Mouse (Mus musculus) midbrain, embryonic 16.5 days (tissue): Measurements from ENCODE around the gene Zswim3. TPM values are rescaled to one million over a fixed set of nuclear protein-coding genes. Genes with fewer than 3 reads are reported as not detected.
"Not testable (repeated sequence)": the region's sequence is repeated elsewhere in the genome, so short reads cannot be mapped to it uniquely, and the experiment has no call there.

Experiments used
- ATAC-seq: fragments of 200-750 bp; cut with Nextera tagmentation; 2 replicates; pipeline ENCODE4 v1.8.0; 2017; ENCODE audit warnings: moderate TSS enrichment
- H3K27ac ChIP-seq: fragments of 300-500 bp; sonication (generic); 2 replicates; pipeline ENCODE4 v1.5.1; 2014; ENCODE audit warnings: mild to moderate bottlenecking, low read length, mixed read lengths
- H3K27me3 ChIP-seq: fragments of 300-500 bp; sonication (generic); 2 replicates; pipeline ENCODE4 v1.6.1; 2014; ENCODE audit warnings: low read depth, low read length, mixed read lengths; ENCODE audit not compliant: control insufficient read depth, insufficient read depth
- H3K36me3 ChIP-seq: fragments of 300-500 bp; sonication (generic); 2 replicates; pipeline ENCODE4 v1.6.1; 2014; ENCODE audit warnings: mild to moderate bottlenecking, low read length, moderate library complexity, mixed read lengths; ENCODE audit not compliant: control insufficient read depth, insufficient read depth
- H3K4me1 ChIP-seq: fragments of 300-500 bp; sonication (generic); 2 replicates; pipeline ENCODE4 v1.6.1; 2014; ENCODE audit warnings: mild to moderate bottlenecking, low read length, mixed read lengths; ENCODE audit not compliant: control insufficient read depth, insufficient read depth
- H3K4me2 ChIP-seq: fragments of 300-500 bp; sonication (generic); 2 replicates; pipeline ENCODE4 v1.6.1; 2014; ENCODE audit warnings: mild to moderate bottlenecking, low read length, mixed read lengths
- H3K4me3 ChIP-seq: fragments of 300-500 bp; sonication (generic); 2 replicates; pipeline ENCODE4 v1.5.1; 2014; ENCODE audit warnings: low read depth, mild to moderate bottlenecking, low read length, moderate library complexity, mixed read lengths
- H3K9ac ChIP-seq: fragments of 300-500 bp; sonication (generic); 2 replicates; pipeline ENCODE4 v1.6.1; 2014; ENCODE audit warnings: low read depth, low read length, mixed read lengths
- H3K9me3 ChIP-seq: fragments of 300-500 bp; sonication (generic); replicated peaks from 2 replicates; pipeline ENCODE4 v1.6.1; 2014; ENCODE audit warnings: mild to moderate bottlenecking, low read length, mixed read lengths; ENCODE audit not compliant: control insufficient read depth, poor library complexity, severe bottlenecking
- WGBS: fragments of 180-500 bp; shearing (Covaris S2); extraction: QIAGEN DNeasy Blood & Tissue Kit; methylation state at CpG from one replicate; pipeline ENCODE4 v1.1.7; 2014; 5-methylcytosine and 5-hydroxymethylcytosine counted together
- polyA plus RNA-seq: library from polyadenylated mRNA; unstranded; fragments of >200 nt; fragmentation: Nextera tagmentation; extraction: Ambion mirVana; gene quantifications from 2 replicates; pipeline ENCODE4 v1.2.1, GENCODE M21; 2015

Zswim3 gene
- polyA plus RNA-seq, 1 experiment from 2014 or later: 17.4 TPM

GRCm38 (mm10) chr2:164859640-164860432 lies 54.9 kb downstream of the Zswim3 start:
- Histone ChIP-seq H3K9me3 (no peaks in the 10 kb centered on the region), H3K4me2 (no peak overlapping the region), H3K27me3 (peaks cover 9% of the 10 kb centered on the region), H3K36me3 (no peaks in the 10 kb centered on the region), H3K27ac (no peak overlapping the region), H3K9ac (no peak overlapping the region), H3K4me1 (peaks cover 17% of the 10 kb centered on the region), H3K4me3 (no peak overlapping the region)
- 65% methylated on average over 9 of the region's 9 CpGs for WGBS
- no peak for ATAC-seq

- H3K4me3 ChIP-seq: no peak overlapping the region
- H3K4me2 ChIP-seq: no peak overlapping the region
- H3K27me3 ChIP-seq: peaks cover 9% of the 10 kb centered on the region
- H3K4me1 ChIP-seq: peaks cover 17% of the 10 kb centered on the region
- no peak overlapping the region for H3K27ac ChIP-seq
- no peaks in the 10 kb centered on the region for H3K36me3 ChIP-seq
- H3K9ac ChIP-seq: no peak overlapping the region
- no peak for ATAC-seq
- WGBS: 71% methylated on average over 4 of the region's 4 CpGs
- H3K9me3 ChIP-seq: no peaks in the 10 kb centered on the region
Observed at GRCm38 (mm10) chr2:164861094-164861493, 56.2 kb downstream of the Zswim3 start.

- H3K36me3 ChIP-seq: no peaks in the 10 kb centered on the region
- no peak for ATAC-seq
- H3K9ac ChIP-seq: no peak overlapping the region
- WGBS: 53% methylated on average over 9 of the region's 9 CpGs
- H3K4me2 ChIP-seq: no peak overlapping the region
- H3K4me3 ChIP-seq: no peak overlapping the region
- peaks cover 8% of the 10 kb centered on the region for H3K27me3 ChIP-seq
- 0 out of 2 replicates have a peak overlapping the region, but pooled peaks have one; percentile 12 for H3K27ac ChIP-seq
- peaks cover 7% of the 10 kb centered on the region for H3K4me1 ChIP-seq
- no peaks in the 10 kb centered on the region for H3K9me3 ChIP-seq
Observed at GRCm38 (mm10) chr2:164862179-164862861, 57.4 kb downstream of the Zswim3 start.

- not testable (repeated sequence) for ATAC-seq, H3K4me2 ChIP-seq, H3K9me3 ChIP-seq, H3K36me3 ChIP-seq, H3K4me1 ChIP-seq, H3K27ac ChIP-seq, H3K4me3 ChIP-seq, H3K9ac ChIP-seq, H3K27me3 ChIP-seq
- 90% methylated on average over 7 of the region's 9 CpGs for WGBS
Observed at GRCm38 (mm10) chr2:164863411-164863810, 58.5 kb downstream of the Zswim3 start.

- Histone ChIP-seq H3K27ac (no peak overlapping the region), H3K4me1 (no peaks in the 10 kb centered on the region), H3K27me3 (no peaks in the 10 kb centered on the region), H3K9ac (no peak overlapping the region), H3K4me3 (no peak overlapping the region), H3K36me3 (no peaks in the 10 kb centered on the region), H3K4me2 (no peak overlapping the region), H3K9me3 (no peaks in the 10 kb centered on the region; the same call in 1 of the 2 replicates)
- no peak for ATAC-seq
- 83% methylated on average over 4 of the region's 4 CpGs for WGBS
Observed at GRCm38 (mm10) chr2:164864593-164864992, 59.7 kb downstream of the Zswim3 start.

- H3K4me2 ChIP-seq: no peak overlapping the region
- ATAC-seq: no peak
- H3K4me3 ChIP-seq: no peak overlapping the region
- no peak overlapping the region for H3K9ac ChIP-seq
- H3K27me3 ChIP-seq: no peaks in the 10 kb centered on the region
- WGBS: 64% methylated on average over 16 of the region's 16 CpGs
- H3K9me3 ChIP-seq: no peaks in the 10 kb centered on the region; the same call in 1 of the 2 replicates
- no peaks in the 10 kb centered on the region for H3K4me1 ChIP-seq
- no peak overlapping the region for H3K27ac ChIP-seq
- H3K36me3 ChIP-seq: no peaks in the 10 kb centered on the region
Observed at GRCm38 (mm10) chr2:164866741-164867551, 62.0 kb downstream of the Zswim3 start.

GRCm38 (mm10) chr2:164867566-164867965 lies 62.7 kb downstream of the Zswim3 start:
- no peaks in the 10 kb centered on the region for H3K36me3 ChIP-seq
- no peaks in the 10 kb centered on the region for H3K4me1 ChIP-seq
- no peak overlapping the region for H3K9ac ChIP-seq
- no peak overlapping the region for H3K4me3 ChIP-seq
- no peak overlapping the region for H3K4me2 ChIP-seq
- H3K27ac ChIP-seq: no peak overlapping the region
- no peaks in the 10 kb centered on the region for H3K27me3 ChIP-seq
- WGBS: 91% methylated on average over 7 of the region's 7 CpGs
- no peaks in the 10 kb centered on the region; the same call in 1 of the 2 replicates for H3K9me3 ChIP-seq
- no peak for ATAC-seq

GRCm38 (mm10) chr2:164868491-164868890 lies 63.6 kb downstream of the Zswim3 start:
- H3K27me3 ChIP-seq: no peaks in the 10 kb centered on the region
- no peaks in the 10 kb centered on the region; the same call in 1 of the 2 replicates for H3K9me3 ChIP-seq
- no peaks in the 10 kb centered on the region for H3K36me3 ChIP-seq
- WGBS: 79% methylated on average over 7 of the region's 7 CpGs
- H3K27ac ChIP-seq: no peak overlapping the region
- no peak overlapping the region for H3K4me2 ChIP-seq
- H3K4me1 ChIP-seq: no peaks in the 10 kb centered on the region
- H3K4me3 ChIP-seq: no peak overlapping the region
- no peak for ATAC-seq
- H3K9ac ChIP-seq: no peak overlapping the region
